Mouse (Mus musculus) left cerebral cortex, adult 2 months (tissue): ENCODE data around the gene Nlrp4e. TPM values are rescaled to one million over a fixed set of nuclear protein-coding genes. Genes with fewer than 3 reads are reported as not detected.
"Not testable (repeated sequence)": the region's sequence is repeated elsewhere in the genome, so short reads cannot be mapped to it uniquely, and the experiment has no call there.

Source experiments
- DNase-seq, 2 experiments: peaks; one replicate each; pipeline ENCODE4 v3.0.0; 2021 to 2022; ENCODE audit warnings: low spot score in 2 of 2, mixed read lengths in 1 of 2; ENCODE audit errors: extremely low spot score in 1 of 2
- H3K27ac ChIP-seq: fragments of 200-600 bp; 2 replicates; pipeline ENCODE4 v1.8.1; 2022
- H3K4me3 ChIP-seq: fragments of 200-600 bp; 2 replicates; pipeline ENCODE4 v1.8.1; 2022
- CTCF ChIP-seq: fragments of 200-600 bp; IDR thresholded peaks from 2 replicates; pipeline ENCODE4 v1.8.1; 2022; ENCODE audit warnings: antibody characterized with exemption, mild to moderate bottlenecking, moderate library complexity
- intact Hi-C: fragments of 180-260 bp; cut with DNase I; formaldehyde crosslinking; loops from one replicate; pipeline ENCODE4 v1.15.1; 2025
- long read RNA-seq, 2 experiments: library from polyadenylated mRNA; stranded (forward); transcript quantifications; one replicate each; pipeline ENCODE4 v2.0.0; 2021; ENCODE audit warnings: borderline mapping rate in 2 of 2
- microRNA-seq, 2 experiments: library from miRNA; unstranded; fragments of <30 nt; microRNA quantifications; one replicate each; pipeline ENCODE4 v1.2.0; 2021
- total RNA-seq, 2 experiments: library from RNA; stranded (reverse); gene quantifications; 2 replicates each; pipeline ENCODE4 v1.2.3; 2021

Nlrp4e gene
- not detected for total RNA-seq
- long read RNA-seq, experiment 1 = 0 reads
- long read RNA-seq, experiment 2 = 0 reads

DNA sequence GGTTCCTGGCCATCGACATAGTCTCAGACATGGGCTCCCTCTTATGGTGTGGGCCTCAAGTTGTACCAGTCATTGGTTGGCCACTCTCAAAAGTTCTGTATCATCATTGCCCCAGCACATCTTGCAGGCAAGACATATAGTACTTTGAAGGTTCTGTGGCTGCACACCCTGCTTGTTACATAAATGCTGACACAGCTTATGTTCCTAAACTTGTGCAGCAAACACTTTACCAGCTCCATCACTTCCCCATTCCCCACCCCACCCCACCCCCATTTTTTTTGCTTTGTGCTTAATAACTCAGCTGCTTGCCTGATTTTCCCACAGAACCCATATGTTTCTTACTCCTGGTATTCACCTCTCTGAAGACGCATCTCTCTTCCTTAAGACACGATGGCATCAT lies at the start of gene Nlrp4e:
TSS of gene Nlrp4e (plus strand) at position 301 of the 400 bp plus-strand sequence.
- intact Hi-C loops, H3K4me3 ChIP-seq, H3K27ac ChIP-seq, DNase-seq: not testable (repeated sequence)

- H3K27ac ChIP-seq, intact Hi-C loops, H3K4me3 ChIP-seq, DNase-seq: not testable (repeated sequence)
Measured at GRCm38 (mm10) chr7:23251582-23251981, 49.4 kb upstream of the Nlrp4e start, which contains the start of gene Vmn1r166. Gene Vmn1r166 (minus strand): TSS chr7:23251682.

DNA sequence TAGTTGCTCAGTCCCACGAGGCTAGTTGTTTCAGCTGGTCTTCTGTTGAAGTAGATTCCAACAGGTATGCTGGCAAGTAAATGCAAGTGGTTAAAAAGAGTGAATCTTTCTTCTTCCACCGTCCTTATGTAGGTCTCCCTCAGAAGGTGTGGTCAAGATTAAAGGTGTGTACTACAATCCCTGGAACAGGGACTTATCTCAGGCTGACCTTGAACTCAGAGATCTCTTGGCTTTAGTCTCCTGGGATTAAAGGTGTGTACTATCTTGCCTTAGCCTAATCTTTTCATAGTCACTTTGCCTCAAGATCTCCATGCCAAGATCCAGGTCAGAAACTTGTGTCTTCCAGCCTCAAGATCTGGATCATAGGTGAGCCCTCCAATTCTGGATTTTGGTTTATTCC lies 22.2 kb upstream of the Nlrp4e start, which contains the start of gene Gm6902:
TSS of gene Gm6902 (minus strand) at position 101 of the 400 bp plus-strand sequence.
- H3K27ac ChIP-seq, H3K4me3 ChIP-seq, DNase-seq, intact Hi-C loops: not testable (repeated sequence)

GRCm38 (mm10) chr7:23358311-23358710 lies 57.3 kb downstream of the Nlrp4e start:
- intact Hi-C loops, H3K27ac ChIP-seq, H3K4me3 ChIP-seq, DNase-seq: not testable (repeated sequence)

DNA sequence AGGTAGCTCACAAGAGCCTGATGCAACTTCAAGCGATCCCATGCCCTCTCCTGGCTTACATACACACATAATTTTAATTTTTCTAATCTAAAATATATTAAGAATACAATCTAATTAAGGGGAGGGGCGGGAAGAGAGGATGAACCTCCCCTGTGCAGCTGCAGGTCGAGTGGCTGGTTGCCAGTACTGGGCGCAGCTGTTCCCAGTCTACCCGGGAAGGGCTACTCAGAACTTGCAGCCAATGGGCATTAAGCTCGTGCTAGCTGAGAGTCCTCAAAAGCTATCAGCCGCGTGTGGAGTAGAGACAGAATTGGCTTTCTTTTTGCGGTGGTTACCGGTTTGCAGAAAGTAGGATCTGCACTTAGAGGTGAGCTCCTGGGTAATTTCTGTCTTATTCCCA lies 84.6 kb downstream of the Nlrp4e start, which contains the start of gene Nlrp5:
TSS of gene Nlrp5 (plus strand) at position 301 of the 400 bp plus-strand sequence.
- no peak for DNase-seq
- intact Hi-C loops = loop anchor here (10.0 kb wide), 1 partner anchor 59 kb away; no protein-coding TSS in a partner anchor
- Histone ChIP-seq H3K27ac (no peak within 1 kb of the TSS), H3K4me3 (no peak within 1 kb of the TSS)
- TF ChIP-seq CTCF = no peak

Small RNA genes lying within 50 kb of the gene (microRNA-seq; reads per million reads assigned to microRNA genes)
- gene Gm25196 = 0 reads per million in 2 experiments

Other genes with a start within 250 kb of the Nlrp4e start
- not detected for gene Vmn1r163, start 245.7 kb upstream of the Nlrp4e start, total RNA-seq
- gene Gm8720, start 233.7 kb upstream of the Nlrp4e start, total RNA-seq = not detected
- not detected for gene Gm10662, start 156.7 kb upstream of the Nlrp4e start, total RNA-seq
- gene Vmn1r165, start 83.9 kb upstream of the Nlrp4e start, total RNA-seq = not detected
- gene Vmn1r166, start 49.5 kb upstream of the Nlrp4e start, total RNA-seq = not detected
- gene Gm6902, start 22.3 kb upstream of the Nlrp4e start, total RNA-seq = not detected
- not detected for gene Nlrp5, start 84.7 kb downstream of the Nlrp4e start, total RNA-seq
- gene Vmn1r167, start 206.0 kb downstream of the Nlrp4e start, total RNA-seq = not detected
- gene Vmn1r168, start 238.5 kb downstream of the Nlrp4e start, total RNA-seq = not detected